8 mouse cellular contexts compared by ENCODE assay signal in the genomic region with DNA sequence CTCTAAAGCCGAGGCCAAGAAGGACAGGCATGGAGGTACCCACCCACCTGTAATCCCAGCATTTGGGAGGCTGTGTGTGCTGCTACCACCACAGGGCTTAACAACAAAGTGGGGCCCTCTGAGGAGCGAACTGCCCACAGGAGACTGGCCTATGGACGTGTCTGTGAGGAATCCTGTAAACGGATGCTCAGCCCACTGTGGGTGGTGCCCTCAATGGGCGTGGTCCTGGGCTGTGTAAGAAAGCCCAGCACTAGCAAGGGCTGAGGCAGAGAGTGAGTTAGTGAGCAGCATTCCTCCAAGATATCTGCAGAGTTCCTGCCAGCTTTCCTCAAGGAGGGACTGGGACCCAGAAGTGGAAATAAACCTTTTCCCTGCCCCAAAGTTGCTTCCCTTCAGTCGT.
DNase-seq lines count a peak whose midpoint lies in the region; ATAC-seq lines count a peak whose summit lies in the region.

No protein-coding gene starts in this region.

- H3K36me3 ChIP-seq in embryonic facial prominence, embryonic 15.5 days = peaks cover 82% of the 10 kb centered on the region

- H3K4me1 ChIP-seq in embryonic facial prominence, embryonic 15.5 days = peaks cover 31% of the 10 kb centered on the region

- ATAC-seq in embryonic facial prominence, embryonic 15.5 days (ENCODE audit: insufficient number of reproducible peaks, low FRiP score, low TSS enrichment, low read depth) = 0 out of 2 replicates have a peak, but pooled peaks have one; percentile 58
- no peak for ATAC-seq in inflammation-experienced regulatory T-cells, adult 6 months

- no peak overlapping the region for H3K9ac ChIP-seq in embryonic facial prominence, embryonic 15.5 days

- peak overlapping the region; percentile 91 for H3K27ac ChIP-seq in embryonic facial prominence, embryonic 15.5 days (replicated peaks)

- H3K27me3 ChIP-seq in embryonic facial prominence, embryonic 15.5 days = no peaks in the 10 kb centered on the region

- H3K4me3 ChIP-seq in embryonic facial prominence, embryonic 15.5 days (replicated peaks) = no peak overlapping the region

- no peaks in the 10 kb centered on the region for H3K9me3 ChIP-seq in embryonic facial prominence, embryonic 15.5 days (replicated peaks)

- peak; percentile 19 for DNase-seq in kidney, adult 11 months
- DNase-seq in kidney, adult 9 months = no peak
- DNase-seq in kidney, postnatal 25 days = peak; percentile 47 to 60
- DNase-seq in lung, postnatal 36 days = peak; percentile 73
- no peak for DNase-seq in gastrocnemius, adult 8-10 months (ENCODE audit: low spot score in 2 of 2)
- DNase-seq in left cerebral cortex, adult 9 months (ENCODE audit: low spot score in 2 of 2) = no peak

- no peak overlapping the region for H3K4me2 ChIP-seq in embryonic facial prominence, embryonic 15.5 days (replicated peaks)

- WGBS in embryonic facial prominence, embryonic 15.5 days = 51% methylated on average over 6 of the region's 6 CpGs

Comparison
In these comparisons a context has a peak if more than half of its experiments do, and no peak if none do; other contexts are left out.
1. DNase-seq: peak in kidney, adult 11 months (single experiment), kidney, postnatal 25 days (2 of 2) and lung, postnatal 36 days (single experiment); none in kidney, adult 9 months (single experiment), gastrocnemius, adult 8-10 months (0 of 2) and left cerebral cortex, adult 9 months (0 of 2).